Mouse (Mus musculus): ENCODE results near the gene Baz2b. TPM values are rescaled to one million over a fixed set of nuclear protein-coding genes. Genes with fewer than 3 reads are reported as not detected.

Gene Baz2b
- total and polyA plus RNA-seq, 3 experiments, result 5.7 to 11.4 TPM; not detected in 1

- Histone ChIP-seq H3K9me3 (replicated peaks; ENCODE audit: insufficient read depth, low read length) (no peaks in the 10 kb centered on the region), H3K27me3 (ENCODE audit: control insufficient read depth in 1 of 2, insufficient read depth in 2 of 2, low read length in 2 of 2) (no peaks in the 10 kb centered on the region), H3K9ac (ENCODE audit: control insufficient read depth, low read depth, low read length, poor library complexity, severe bottlenecking) (no peak overlapping the region), H3K4me1 (ENCODE audit: control insufficient read depth in 1 of 2, insufficient read depth in 2 of 2, low read length in 2 of 2) (no peaks in the 10 kb centered on the region), H3K79me2 (ENCODE audit: control insufficient read depth, insufficient read depth, low read length, poor library complexity) (no peaks in the 10 kb centered on the region), H3K4me3 (ENCODE audit: control insufficient read depth in 1 of 2, insufficient read depth in 1 of 2, low read depth in 2 of 2, low read length in 2 of 2) (no peak overlapping the region), H3K27ac (ENCODE audit: control insufficient read depth, low read depth, low read length) (no peak overlapping the region), H3K36me3 (ENCODE audit: control insufficient read depth in 1 of 2, insufficient read depth in 2 of 2, low read length in 2 of 2) (no peaks in the 10 kb centered on the region)
- DNase-seq (ENCODE audit: low read depth, low spot score), result no peak
- TF ChIP-seq CTCF (IDR thresholded peaks at IDR 0.05 in 2 of 3, conservative IDR thresholded peaks at IDR 0.05 in 1 of 3; ENCODE audit: control insufficient read depth in 1 of 3, insufficient read depth in 1 of 3, low read depth in 2 of 3, low read length in 3 of 3, poor library complexity in 1 of 3, severe bottlenecking in 1 of 3) (no peak), MEF2A (IDR thresholded peaks at IDR 0.05; ENCODE audit: extremely low read depth, insufficient replicate concordance, low read depth, low read length, poor library complexity, severe bottlenecking) (no peak), MAX (IDR thresholded peaks at IDR 0.05; ENCODE audit: low read length) (no peak), CHD1 (IDR thresholded peaks at IDR 0.05; ENCODE audit: low read depth, low read length) (no peak), POLR2AphosphoS2 (IDR thresholded peaks at IDR 0.05; ENCODE audit: low read length) (no peak), MAZ (IDR thresholded peaks at IDR 0.05; ENCODE audit: low read depth, low read length) (no peak)
Measured at GRCm38 (mm10) chr2:60165679-60166078, 44.0 kb downstream of the Baz2b start.

GRCm38 (mm10) chr2:60163744-60164143 lies 45.9 kb downstream of the Baz2b start:
- no peak overlapping the region for H3K27ac ChIP-seq (ENCODE audit: control insufficient read depth, low read depth, low read length)
- no peaks in the 10 kb centered on the region for H3K79me2 ChIP-seq (ENCODE audit: control insufficient read depth, insufficient read depth, low read length, poor library complexity)
- H3K4me1 ChIP-seq (ENCODE audit: control insufficient read depth in 1 of 2, insufficient read depth in 2 of 2, low read length in 2 of 2), result no peaks in the 10 kb centered on the region
- no peak overlapping the region for H3K9ac ChIP-seq (ENCODE audit: control insufficient read depth, low read depth, low read length, poor library complexity, severe bottlenecking)
- DNase-seq (ENCODE audit: low read depth, low spot score), result no peak
- no peaks in the 10 kb centered on the region for H3K9me3 ChIP-seq (replicated peaks; ENCODE audit: insufficient read depth, low read length)
- no peak overlapping the region for H3K4me3 ChIP-seq (ENCODE audit: control insufficient read depth in 1 of 2, insufficient read depth in 1 of 2, low read depth in 2 of 2, low read length in 2 of 2)
- H3K36me3 ChIP-seq (ENCODE audit: control insufficient read depth in 1 of 2, insufficient read depth in 2 of 2, low read length in 2 of 2), result no peaks in the 10 kb centered on the region
- no peaks in the 10 kb centered on the region for H3K27me3 ChIP-seq (ENCODE audit: control insufficient read depth in 1 of 2, insufficient read depth in 2 of 2, low read length in 2 of 2)
- TF ChIP-seq MEF2A (IDR thresholded peaks at IDR 0.05; ENCODE audit: extremely low read depth, insufficient replicate concordance, low read depth, low read length, poor library complexity, severe bottlenecking) (no peak), USF1 (IDR thresholded peaks at IDR 0.05; ENCODE audit: low read depth, low read length) (no peak), ZNF384 (IDR thresholded peaks at IDR 0.05; ENCODE audit: low read depth, low read length) (no peak), MAZ (IDR thresholded peaks at IDR 0.05; ENCODE audit: low read depth, low read length) (no peak), ZC3H11A (IDR thresholded peaks at IDR 0.05; ENCODE audit: low read depth, low read length) (no peak), RAD21 (IDR thresholded peaks at IDR 0.05; ENCODE audit: low read depth, low read length) (no peak), EP300 (IDR thresholded peaks at IDR 0.05; ENCODE audit: low read depth in 1 of 2, low read length in 2 of 2) (0 out of 4 replicates have a peak, but pooled peaks have one; percentile 5 to 10), ELF1 (IDR thresholded peaks at IDR 0.05; ENCODE audit: low read depth, low read length) (no peak), GATA1 (IDR thresholded peaks at IDR 0.05; ENCODE audit: low read depth, low read length) (peak; percentile 30; the same call in 1 of the 2 replicates)

- no peak for DNase-seq (ENCODE audit: low read depth, low spot score)
Measured at GRCm38 (mm10) chr2:60152481-60152880, 57.2 kb downstream of the Baz2b start.

More at GRCm38 (mm10) chr2:60152481-60152880, 57.2 kb downstream of the Baz2b start:
- H3K4me1 ChIP-seq (ENCODE audit: control insufficient read depth in 1 of 2, insufficient read depth in 2 of 2, low read length in 2 of 2), result no peaks in the 10 kb centered on the region
- H3K4me3 ChIP-seq (ENCODE audit: control insufficient read depth in 1 of 2, insufficient read depth in 1 of 2, low read depth in 2 of 2, low read length in 2 of 2), result no peak overlapping the region
- no peak overlapping the region for H3K9ac ChIP-seq (ENCODE audit: control insufficient read depth, low read depth, low read length, poor library complexity, severe bottlenecking)
- no peaks in the 10 kb centered on the region for H3K27me3 ChIP-seq (ENCODE audit: control insufficient read depth in 1 of 2, insufficient read depth in 2 of 2, low read length in 2 of 2)
- TF ChIP-seq ZC3H11A (IDR thresholded peaks at IDR 0.05; ENCODE audit: low read depth, low read length) (no peak), SIN3A (IDR thresholded peaks at IDR 0.05; ENCODE audit: low read length) (no peak), HCFC1 (IDR thresholded peaks at IDR 0.05; ENCODE audit: low read depth, low read length) (no peak), SMC3 (IDR thresholded peaks at IDR 0.05; ENCODE audit: low read depth, low read length) (no peak), TCF12 (IDR thresholded peaks at IDR 0.05; ENCODE audit: low read depth, low read length) (no peak), UBTF (IDR thresholded peaks at IDR 0.05; ENCODE audit: borderline replicate concordance, insufficient read depth, low read depth, low read length) (no peak), USF1 (IDR thresholded peaks at IDR 0.05; ENCODE audit: low read depth, low read length) (no peak), NRF1 (IDR thresholded peaks at IDR 0.05; ENCODE audit: insufficient read depth, low read depth, low read length, poor library complexity, severe bottlenecking) (no peak), CHD1 (IDR thresholded peaks at IDR 0.05; ENCODE audit: low read depth, low read length) (no peak)
- no peaks in the 10 kb centered on the region for H3K79me2 ChIP-seq (ENCODE audit: control insufficient read depth, insufficient read depth, low read length, poor library complexity)
- no peaks in the 10 kb centered on the region for H3K9me3 ChIP-seq (replicated peaks; ENCODE audit: insufficient read depth, low read length)
- no peak overlapping the region for H3K27ac ChIP-seq (ENCODE audit: control insufficient read depth, low read depth, low read length)
- H3K36me3 ChIP-seq (ENCODE audit: control insufficient read depth in 1 of 2, insufficient read depth in 2 of 2, low read length in 2 of 2), result no peaks in the 10 kb centered on the region
